Mouse (Mus musculus) ES-E14 (cell line): ENCODE measurements at regions not wholly inside any gene's neighbourhood (a gene's known extent, or its start where the extent isn't known, plus 50 kb on each side); places are given as distances from the start of the nearest gene placed in this dataset.

Experiments
- CHD2 ChIP-seq: IDR thresholded peaks from 2 replicates; pipeline ENCODE4 v1.6.1; 2014; ENCODE audit warnings: mild to moderate bottlenecking, low read depth, low read length, inconsistent platforms
- HCFC1 ChIP-seq: IDR thresholded peaks from 2 replicates; pipeline ENCODE4 v1.6.1; 2012; ENCODE audit warnings: low read length, inconsistent platforms, borderline replicate concordance; ENCODE audit not compliant: insufficient read depth
- MAFK ChIP-seq: IDR thresholded peaks from 2 replicates; pipeline ENCODE4 v1.6.1; 2014; ENCODE audit warnings: mild to moderate bottlenecking, low read depth, low read length, inconsistent platforms; ENCODE audit not compliant: insufficient read depth
- ZC3H11A ChIP-seq: IDR thresholded peaks from 2 replicates; pipeline ENCODE4 v1.6.1; 2012; ENCODE audit warnings: low read depth, mild to moderate bottlenecking, inconsistent platforms, low read length, borderline replicate concordance
- ZNF384 ChIP-seq: IDR thresholded peaks from 2 replicates; pipeline ENCODE4 v1.6.1; 2012; ENCODE audit warnings: low read depth, low read length, inconsistent platforms

GRCm38 (mm10) chr15:97460360-97460719, 213.3 kb upstream of the Amigo2 start:
- TF ChIP-seq HCFC1 (no peak), ZNF384 (no peak), MAFK (no peak), ZC3H11A (no peak), CHD2 (no peak)
